Mouse (Mus musculus) mouse trophoblast stem cell (cell line): ENCODE measurements around the gene Hsf4.

Source experiments
- in situ Hi-C, 2 experiments: fragments of 300-500 bp; cut with MseI, MboI; formaldehyde crosslinking; loops; 2 replicates in 1 of 2; 3 replicates in 1 of 2; pipeline ENCODE4 v1.15.1; 2025

Gene Hsf4

DNA sequence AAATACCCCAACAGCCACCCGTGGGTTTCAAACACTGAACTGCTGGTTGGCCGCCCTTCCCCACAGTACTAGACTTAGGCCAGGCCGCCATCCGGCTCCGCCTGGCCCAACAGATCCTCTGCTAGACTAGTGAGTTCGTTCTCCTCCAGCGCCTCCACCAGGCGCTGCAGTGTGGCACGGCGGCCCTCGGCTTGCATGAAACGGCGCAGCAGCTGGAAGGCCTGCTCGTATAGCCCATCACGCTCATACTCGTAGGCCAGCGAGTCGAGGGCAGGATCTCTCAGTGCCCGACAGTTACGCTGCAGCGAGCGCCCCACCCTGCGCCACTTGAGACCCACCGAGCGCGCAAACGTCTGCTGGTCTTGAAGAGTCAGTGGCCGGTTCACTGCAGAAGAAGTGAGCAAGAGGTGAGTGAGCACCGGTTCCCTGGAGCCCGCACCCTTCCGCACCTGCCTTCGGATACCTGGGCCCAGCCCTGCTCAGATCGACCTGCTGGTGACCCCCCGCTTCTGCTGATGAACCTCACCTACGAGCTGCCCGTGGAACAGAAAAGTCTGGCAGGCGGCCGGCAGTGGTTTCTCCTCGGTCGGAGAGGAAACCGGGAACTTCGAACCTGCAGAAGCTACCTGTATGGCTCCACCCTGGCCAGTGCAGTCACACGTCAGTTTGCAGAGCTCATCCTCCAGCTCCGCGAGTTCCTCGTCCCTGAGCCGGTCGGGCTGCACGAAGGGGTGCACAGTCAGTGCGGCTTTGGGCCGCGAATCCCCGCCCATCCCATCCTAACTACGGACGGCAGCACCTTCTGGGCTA lies 10.5 kb upstream of the Hsf4 start:
- in situ Hi-C loops: no loop called here

DNA sequence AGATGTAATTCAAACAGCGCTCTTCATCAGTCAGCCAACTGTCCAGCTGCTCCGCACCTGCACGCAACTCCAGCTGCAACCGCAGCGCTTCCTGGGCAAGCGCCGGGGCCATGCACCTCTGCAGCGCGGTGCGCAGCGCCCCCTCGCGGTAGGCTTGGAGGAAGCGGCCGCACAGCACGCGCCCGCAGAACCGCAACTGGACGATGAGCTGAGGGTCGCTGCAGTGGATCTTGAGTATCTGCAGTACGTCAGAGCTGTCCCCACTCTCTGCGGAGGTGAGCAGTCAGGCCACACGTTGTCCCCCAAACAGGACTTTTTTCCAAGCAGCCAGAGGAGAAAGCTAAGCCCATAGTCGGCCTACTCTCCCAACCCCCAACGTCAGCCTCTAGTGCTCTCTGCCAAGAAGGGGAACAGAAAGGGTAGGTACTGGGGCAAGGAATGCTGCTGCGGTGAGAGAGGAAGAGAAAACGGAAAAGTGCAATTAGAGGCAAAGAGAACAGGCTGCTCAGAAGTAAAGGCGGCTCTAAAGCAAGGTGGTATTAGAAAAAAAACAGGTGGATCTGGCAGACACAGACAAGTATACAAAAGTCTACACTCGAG lies 9.8 kb upstream of the Hsf4 start:
- in situ Hi-C loops: no loop called here

DNA sequence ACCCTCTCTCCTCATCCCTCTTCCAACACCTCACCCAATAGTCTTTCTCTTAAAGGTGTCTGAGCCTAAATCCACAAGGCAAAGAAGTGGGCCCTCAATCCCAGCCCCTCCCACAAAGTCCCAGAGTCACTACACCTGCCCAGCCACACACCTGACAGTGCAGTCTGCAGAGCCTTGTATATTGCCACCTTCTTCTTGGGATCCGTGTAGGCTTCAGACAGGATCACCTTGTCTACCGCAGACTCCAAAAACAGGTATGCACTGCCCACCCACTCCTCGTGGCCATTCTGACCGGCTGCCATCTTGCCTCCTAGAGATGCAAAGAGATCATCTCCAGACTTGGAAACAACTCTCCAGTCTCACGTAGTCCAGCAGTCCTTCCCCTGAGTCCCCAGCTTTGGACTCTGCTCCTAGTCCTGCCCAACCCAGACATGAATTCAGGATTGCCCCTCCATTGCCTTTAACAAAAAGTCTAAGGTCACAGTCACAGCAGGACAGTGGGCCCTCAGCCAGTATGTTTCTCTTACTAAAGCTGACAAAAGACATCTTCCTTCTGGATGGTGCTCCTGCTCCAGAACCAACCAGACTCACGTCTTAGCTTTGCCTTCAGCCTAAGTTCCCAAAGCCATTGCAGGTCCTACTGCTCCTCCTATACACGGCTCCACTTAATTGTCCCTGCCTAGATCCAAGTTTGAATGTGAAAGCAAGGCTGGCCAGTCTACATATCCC lies 9.1 kb upstream of the Hsf4 start:
- in situ Hi-C loops: no loop called here

DNA sequence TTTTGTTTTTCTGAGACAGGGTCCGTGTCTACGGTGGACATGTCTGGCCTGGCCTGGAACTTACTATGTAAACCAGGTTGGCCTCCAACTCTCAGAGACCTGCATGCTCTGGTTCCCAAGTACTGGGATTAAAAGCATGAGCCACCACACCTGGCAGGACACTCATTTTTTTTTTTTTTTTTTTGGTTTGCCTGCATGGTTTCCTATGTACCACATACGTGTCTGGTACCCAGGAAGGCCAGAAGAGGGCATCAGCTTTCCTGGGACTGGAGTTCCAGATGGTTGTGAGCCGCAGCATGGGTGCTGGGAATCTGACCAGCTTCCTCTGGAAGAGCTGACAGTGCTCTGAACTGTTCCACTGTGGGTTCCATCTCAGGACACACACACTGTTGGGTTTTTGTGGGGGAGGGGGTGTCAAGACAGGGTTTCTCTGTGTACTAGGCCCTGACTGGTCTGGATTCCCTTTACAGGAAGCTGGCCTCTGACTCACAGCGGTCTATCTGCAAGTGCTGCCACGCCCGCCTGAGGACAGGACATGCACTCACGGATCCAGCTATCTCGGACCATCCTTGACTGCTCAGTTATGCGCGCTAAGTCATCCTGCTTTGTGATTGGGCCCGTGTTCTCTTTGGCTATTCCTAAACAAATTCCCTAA lies 8.1 kb upstream of the Hsf4 start:
- in situ Hi-C loops: no loop called here

DNA sequence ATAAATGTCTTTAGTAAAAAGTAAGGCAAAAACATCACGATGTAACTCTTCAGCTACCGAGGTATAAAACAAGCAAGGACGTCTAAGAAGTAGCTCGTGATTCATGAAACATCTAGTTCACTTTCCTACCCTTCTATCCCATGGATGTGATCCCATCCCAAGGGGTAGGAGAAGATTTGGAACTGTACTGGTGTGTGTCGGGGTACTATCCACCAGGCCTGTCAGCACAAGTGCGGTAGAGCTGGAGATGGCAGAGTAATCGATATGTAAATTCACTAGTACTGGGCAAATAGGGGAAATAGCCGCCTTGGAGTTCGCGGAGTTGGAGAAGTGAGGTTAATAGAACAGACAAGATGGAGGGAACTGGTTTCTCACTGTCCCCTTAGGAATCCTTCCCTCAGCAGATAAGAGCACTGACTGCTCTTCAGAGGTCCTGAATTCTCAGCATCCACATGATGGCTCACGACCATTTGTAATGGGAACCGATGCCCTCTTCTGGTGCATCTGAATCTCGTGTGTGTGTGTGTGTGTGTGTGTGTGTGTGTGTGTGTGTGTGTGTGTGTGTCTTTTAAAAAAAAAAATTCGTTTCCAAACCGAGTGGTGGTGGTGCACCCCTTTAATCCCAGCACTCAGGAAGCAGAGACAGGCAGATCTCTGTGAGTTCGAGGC lies 6.2 kb upstream of the Hsf4 start:
- in situ Hi-C loops: no loop called here

DNA sequence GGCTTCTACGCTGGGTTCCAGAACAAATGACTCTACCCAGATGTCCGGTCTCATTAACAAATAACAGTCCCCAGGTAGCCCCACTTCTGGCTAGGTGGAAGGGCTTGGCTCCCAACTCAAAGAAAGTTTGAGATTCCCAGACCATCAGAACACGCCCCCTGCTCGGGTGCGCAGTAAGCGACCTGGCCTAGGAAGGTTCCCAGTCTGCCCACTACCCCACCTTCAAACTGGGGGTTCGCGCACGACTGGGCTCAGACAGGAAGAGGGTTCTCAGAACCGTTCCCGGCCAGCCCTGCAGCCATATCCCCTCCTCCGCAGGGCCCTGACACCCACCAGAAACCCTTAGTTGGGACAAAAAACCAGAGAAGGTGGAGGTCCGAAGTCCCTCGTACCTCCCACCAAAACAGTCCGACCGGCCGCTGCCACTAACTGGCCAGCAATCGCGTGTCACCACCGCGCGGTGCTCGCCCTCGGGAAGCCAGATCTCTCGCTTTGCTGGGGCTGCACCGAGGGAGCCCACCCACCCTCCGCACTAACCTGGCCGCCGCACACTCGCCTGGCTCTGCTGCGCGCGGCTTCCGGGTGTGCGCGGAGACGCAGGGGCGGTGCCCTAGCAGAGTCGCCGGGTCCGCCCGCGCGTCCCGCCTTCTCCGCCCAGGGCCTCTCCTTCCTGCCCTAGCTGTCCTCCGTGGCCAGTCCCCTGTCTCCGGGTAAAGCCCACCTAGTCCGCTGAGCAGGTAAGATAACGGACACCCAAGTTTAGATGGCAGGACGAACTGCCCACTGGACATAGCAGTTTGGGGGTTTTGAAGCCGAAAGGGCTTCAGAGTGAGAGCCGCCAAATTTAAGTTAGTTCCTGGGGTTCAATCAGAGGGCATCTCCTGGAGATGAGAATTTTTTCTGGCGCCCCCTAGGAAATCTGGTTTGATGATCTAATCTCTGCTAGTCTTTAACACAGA lies 5.3 kb upstream of the Hsf4 start, which contains the start of the genes Tradd and Fbxl8:
Gene Tradd (minus strand): TSS at position 586 of the 959 bp plus-strand sequence.
Gene Fbxl8 (plus strand): TSS at position 625 of the 959 bp plus-strand sequence.
- in situ Hi-C loops: no loop called here

DNA sequence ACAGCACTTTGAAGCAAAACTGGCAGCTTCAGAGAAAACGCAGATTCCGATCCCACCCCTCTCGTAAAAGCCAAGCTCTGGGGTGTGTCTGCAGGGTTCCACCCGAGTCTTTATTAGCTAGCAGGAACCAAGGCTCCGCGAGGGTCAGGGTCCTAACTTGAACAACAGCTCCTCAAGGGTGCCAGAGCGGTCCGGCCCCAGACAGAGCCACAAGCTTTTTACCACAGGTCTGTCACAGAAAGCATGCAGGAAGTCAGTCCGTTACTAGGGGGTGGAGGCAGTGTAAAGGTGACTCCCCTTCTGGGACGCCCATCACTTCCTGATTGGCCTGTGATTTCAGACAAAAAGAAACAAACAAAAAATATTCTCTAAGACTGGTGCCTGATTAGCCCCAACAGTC lies 4.5 kb upstream of the Hsf4 start:
- in situ Hi-C loops: no loop called here

DNA sequence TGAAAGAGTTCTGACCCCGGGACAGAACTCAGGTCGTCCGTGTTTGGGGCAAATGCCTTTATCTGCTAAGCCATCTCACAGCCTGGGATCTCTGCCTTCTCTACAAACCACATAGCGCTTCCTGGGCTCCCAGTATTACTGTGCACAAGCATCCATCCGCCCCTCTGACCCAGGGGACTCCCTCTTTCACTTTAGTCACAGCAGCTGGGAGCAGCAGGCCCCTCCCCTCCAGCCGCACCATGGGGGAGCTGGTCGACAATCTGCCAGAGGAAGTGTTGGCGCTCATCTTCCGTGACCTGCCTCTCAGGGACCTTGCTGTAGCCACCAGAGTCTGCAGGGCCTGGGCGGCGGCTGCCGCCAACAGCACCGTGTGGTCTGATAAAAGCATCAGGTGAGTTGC lies 2.8 kb upstream of the Hsf4 start:
- in situ Hi-C loops: no loop called here

DNA sequence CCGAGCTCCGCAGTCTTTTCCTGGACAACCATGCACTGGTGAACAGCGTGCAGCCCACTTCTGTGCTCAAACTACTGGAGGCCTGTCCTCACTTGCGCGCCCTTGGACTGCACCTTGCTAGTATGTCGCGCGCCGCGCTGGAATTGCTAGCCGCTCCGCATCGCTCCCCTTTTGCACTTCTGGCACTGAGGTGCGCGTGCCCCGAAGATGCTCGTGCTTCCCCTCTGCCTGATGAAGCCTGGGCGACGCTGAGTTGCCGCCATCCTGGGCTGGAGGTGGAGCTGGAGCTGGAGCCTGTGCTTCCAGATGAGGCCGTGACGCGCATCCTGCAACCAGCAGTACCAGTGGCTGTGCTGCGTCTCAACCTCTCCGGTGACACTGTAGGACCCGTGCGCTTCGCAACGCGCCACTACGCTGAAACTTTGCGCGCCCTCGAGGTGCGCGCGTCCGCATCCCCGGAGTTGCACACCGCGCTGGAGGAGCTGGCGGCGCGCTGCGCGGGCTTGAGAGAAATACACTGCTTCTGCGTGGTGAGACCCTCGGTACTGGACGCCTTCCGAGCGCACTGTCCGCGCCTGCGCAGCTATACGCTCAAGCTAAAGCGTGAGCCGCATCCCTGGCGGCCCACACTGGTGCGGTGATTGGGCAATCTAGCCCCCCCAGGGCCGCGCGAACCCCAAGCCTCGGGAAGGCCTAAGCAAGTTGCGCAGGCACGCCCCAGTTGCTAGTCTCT lies 1.1 kb upstream of the Hsf4 start:
- in situ Hi-C loops: no loop called here

DNA sequence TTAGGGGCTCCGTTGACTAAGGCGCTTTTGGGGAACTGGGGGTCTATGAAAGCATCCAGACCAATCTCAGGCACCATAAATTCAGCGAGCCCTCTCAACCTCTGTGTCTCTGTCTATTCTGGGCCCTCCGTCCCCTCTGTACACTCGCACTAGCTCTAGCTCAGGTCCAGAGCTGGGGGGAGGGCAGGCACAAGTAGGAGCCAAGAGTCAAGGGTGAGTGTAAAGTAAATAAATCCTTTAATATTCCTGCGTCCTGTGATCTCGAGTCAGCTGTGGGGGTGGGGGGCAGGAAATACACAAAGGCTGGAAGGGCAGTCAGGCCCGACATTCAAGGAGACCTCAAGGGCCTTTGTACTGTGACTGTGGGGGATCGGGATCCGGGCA lies 534 bp upstream of the Hsf4 start:
- in situ Hi-C loops: no loop called here

DNA sequence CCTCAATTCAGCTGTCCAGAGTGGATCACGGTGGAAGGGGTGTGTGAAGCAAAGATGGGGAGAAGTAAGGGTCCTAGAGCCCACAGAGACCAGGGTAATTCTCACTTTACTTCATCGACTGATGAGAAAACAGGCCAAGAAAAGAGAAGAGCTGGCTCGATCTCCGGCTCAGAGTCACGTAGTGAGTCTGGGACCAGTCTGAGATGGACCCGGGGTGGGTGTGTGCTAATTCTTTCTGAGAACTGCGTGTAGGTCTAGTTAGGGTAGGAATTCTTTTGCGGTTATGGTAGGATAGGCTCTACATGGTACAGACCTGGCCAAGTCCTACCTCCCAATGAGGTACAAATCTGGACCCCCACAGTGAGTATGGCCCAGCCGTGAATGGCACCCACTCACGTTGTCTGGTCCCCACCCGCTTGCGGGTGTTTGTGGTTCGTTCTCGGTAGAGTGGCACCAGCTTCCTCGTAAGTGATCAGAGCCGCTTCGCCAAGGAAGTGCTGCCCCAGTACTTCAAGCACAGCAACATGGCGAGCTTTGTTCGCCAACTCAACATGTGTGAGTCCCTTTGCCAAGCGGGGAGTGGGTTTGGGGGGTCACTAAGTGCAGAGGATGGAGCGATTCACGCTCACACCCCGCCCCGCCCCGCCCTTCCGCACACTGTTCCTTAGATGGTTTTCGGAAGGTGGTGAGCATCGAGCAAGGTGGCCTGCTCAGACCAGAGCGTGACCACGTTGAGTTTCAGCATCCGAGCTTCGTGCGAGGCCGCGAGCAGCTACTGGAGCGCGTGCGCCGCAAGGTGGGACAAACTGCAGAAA lies 707 bp downstream of the Hsf4 start:
- in situ Hi-C loops: no loop called here

DNA sequence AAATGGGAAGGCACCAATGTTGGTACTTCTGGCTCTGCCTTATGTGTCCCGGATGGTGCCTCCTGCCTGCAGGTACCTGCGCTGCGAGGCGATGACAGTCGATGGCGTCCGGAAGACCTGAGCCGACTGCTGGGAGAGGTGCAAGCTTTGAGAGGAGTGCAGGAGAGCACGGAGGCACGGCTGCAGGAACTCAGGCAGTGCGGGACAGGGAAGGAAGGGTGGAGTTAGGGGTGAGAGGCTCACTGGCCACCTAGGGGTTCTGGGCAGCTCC lies 1.2 kb downstream of the Hsf4 start:
- in situ Hi-C loops: no loop called here

DNA sequence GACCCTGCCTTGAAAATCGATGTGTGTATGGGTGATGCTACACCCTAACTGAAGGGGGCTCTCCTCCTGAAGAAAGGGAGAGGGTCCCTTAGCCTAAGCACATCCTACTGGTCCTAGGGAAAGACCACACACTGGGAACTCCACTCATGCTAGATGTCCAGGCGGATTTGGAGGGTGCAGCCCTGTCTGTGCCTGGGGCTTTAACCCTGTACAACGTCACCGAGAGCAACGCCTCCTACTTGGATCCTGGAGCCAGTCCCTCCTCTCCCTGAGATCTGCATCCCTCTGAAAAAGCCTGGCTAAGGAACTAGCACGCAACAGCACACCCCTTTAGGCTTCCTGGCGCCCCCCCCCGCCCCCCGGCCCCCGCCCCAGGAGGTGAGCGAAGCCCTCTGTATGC lies 5.8 kb downstream of the Hsf4 start:
- in situ Hi-C loops: no loop called here

DNA sequence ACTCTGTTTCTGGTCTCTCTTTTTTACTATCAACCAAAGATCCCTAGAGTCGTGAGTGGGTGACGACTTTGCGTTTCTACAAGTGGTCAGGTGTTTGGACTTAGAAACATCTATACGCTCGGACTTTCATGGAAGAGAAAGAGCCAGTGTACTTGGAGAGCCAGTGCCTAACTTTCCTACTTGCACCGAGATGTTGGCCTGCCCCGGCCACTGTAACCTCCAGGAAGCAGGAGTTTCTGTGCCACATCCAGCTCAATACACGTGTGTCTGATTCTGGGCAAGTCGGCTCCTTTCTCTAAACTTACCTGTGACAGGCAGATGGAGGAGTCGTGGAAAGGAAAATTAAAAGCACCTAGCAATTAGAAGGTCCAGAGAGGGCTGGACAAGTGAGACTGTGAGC lies 6.2 kb downstream of the Hsf4 start, which contains the start of gene Nol3:
Gene Nol3 (plus strand): TSS at position 301 of the 400 bp plus-strand sequence.
- in situ Hi-C loops: no loop called here

DNA sequence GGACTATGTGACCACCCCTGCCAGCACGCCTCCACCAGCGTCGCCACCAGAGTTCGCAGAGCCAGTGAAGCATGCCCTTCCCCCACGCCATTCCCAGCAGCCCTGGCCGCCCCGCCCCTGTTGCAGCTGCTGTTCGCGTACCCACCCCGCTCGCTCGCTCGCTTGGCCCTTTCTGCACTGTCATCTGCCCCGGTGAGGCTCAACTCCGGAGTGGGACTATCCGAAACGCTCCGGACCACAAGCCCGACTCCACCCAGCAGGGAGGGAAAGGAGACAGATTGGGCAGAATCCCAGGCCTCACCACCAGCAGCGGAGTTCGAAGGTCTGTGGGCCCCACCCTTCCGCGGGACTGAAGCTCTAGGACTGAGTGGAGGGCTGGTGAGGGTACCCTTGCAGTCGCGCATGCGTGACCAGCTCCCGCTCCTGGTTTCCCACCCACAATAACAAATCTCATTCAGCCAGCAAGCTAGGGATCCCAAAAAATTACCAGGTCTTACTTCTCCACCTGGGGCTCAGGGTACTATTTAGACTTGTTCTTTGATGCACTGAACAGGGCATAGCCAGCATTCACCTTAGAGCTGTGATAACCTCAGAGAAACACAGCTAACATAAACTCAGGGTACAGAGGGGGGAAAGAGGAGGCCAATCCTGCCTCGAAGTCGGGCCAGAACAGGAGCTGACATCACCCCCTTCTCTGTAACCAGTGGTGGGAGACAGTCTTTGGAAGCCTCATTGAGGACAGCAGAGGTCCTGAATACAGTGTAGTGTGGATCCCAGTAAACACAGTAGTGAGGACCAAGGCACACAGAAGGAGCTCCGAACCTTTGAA lies 6.9 kb downstream of the Hsf4 start:
- in situ Hi-C loops: no loop called here

DNA sequence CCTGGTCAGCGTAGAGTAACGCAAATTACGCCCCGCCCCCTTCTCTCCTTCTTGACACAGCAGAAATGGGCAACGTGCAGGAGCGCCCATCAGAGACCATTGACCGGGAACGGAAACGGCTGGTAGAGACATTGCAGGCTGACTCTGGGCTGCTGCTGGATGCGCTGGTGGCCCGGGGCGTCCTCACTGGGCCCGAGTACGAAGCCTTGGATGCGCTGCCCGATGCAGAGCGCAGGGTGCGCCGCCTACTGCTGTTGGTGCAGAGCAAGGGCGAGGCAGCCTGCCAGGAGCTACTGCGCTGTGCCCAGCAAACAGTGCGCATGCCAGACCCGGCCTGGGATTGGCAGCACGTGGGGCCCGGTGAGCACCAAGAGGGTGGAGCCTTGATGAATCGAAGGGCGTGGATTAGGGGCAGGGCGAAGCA lies 9.3 kb downstream of the Hsf4 start:
- in situ Hi-C loops: no loop called here

DNA sequence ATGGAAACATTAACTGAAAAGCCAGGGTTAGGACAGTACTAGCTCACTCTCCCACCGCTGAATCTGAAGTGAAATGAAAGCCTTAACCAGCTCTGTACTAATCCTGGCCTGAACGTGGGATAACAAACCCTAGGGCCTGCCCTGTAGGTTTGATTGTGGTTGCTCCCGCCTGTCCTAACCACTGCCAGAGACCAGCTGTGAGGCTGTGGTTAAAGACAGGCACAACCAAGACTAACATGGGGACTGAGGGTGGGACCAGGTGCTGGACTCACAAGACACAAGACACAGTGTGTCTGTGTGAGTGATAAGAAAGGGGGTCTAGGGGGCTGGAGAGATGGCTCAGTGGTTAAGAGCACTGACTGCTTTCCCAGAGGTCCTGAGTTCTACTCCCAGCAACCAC lies 11.0 kb downstream of the Hsf4 start:
- in situ Hi-C loops: no loop called here

DNA sequence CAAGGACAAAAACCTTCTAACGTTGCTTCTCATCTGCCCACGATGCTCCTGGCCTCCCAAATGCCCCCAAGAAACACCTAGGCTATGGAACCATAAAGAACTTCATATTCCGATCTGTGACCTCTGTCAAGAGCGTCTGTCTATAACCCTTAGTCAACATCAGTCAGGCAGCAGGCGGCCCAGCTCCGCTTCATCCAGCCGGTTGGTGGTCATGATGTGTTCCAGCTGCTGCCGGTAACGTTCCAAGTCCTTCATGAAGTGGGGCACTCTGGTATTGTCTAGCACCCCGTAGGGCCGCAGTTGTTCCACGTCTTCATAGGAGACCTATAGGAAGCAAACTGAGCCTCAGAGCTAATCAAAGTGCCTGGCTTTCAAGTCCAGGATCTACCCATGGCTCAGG lies 12.2 kb downstream of the Hsf4 start:
- in situ Hi-C loops: no loop called here
